Mouse (Mus musculus) brain, embryonic 14.5 days (tissue): ENCODE data around the gene Usp9x.

Experiments
- CTCF ChIP-seq: fragments of 200-500 bp; IDR thresholded peaks from 2 replicates; pipeline ENCODE4 v1.5.1; 2012; ENCODE audit warnings: inconsistent platforms, mild to moderate bottlenecking, moderate library complexity, borderline replicate concordance; ENCODE audit not compliant: insufficient read depth, insufficient read length; ENCODE audit errors: extremely low read depth
- POLR2A ChIP-seq: fragments of 200-500 bp; IDR thresholded peaks from 2 replicates; pipeline ENCODE4 v1.6.1; 2012; ENCODE audit warnings: mild to moderate bottlenecking, inconsistent platforms, borderline replicate concordance; ENCODE audit not compliant: poor library complexity, insufficient read depth, insufficient read length, severe bottlenecking; ENCODE audit errors: extremely low read depth

DNA sequence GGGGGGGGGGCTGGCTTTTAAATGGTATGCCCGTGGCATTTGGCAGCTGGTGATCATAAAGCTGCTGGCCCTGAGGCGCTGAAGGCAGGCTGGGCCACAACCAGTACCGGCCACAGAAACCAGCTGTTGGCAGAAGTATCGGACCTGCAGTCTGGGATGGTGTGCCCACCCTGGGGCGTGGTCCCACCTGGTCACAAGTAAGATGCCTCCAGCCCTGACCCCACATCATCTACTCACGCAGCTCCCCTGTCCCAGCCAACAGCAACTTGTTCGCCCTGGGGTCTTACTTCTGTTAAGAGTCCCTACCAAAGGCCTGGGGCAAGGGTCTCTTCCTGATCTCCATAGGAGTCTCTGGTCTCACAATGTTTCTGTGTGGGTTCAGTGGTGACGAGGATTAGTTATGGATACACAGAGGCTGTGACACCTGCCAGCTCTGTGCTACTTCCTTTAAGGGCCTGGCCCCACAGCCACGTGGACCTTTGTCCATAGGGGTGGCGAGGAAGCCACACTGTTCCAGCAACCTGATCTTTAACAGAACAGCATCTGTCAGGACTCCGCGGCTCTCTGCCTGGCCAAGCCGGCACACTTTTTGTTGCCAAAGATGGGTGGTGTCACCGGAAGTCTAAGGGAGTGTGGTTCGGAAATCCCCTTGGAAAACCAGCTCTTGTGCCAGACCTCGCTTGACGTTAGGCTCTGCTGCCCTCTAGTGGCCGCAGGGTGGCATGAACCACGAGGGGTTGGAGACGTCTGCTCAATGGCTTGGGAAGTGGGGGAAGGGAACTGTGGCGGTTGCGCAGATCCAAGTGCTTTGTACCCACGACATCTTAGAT lies 136.4 kb downstream of the Usp9x start:
- TF ChIP-seq CTCF = peak; percentile 97
- peak; percentile 10; the same call in 1 of the 2 replicates for TF ChIP-seq POLR2A
